ENCODE assay signal across 16 mouse cellular contexts in genomic region chr10:19581844-19582582, GRCm38 (mm10). TPM values are rescaled to one million over a fixed set of nuclear protein-coding genes. Genes with fewer than 3 reads are reported as not detected.
A peak's percentile ranks its signal among the peaks of the same experiment; 100 is the strongest.
DNase-seq lines count a peak whose midpoint lies in the region; ATAC-seq and TF ChIP-seq lines count a peak whose summit lies in the region.
"Had no signal": no experiment of that assay in that cellular context is flagged by ENCODE, and none has a peak within 500 bp of the region (broad histone marks: within the 10 kb centered on the region; RNA-seq: fewer than 3 reads in every experiment).

No protein-coding gene starts in this region.

- no peak overlapping the region for H3K4me3 ChIP-seq in kidney, embryonic 16.5 days (ENCODE audit: low read length)
- H3K4me3 ChIP-seq in ES-E14 (ENCODE audit: insufficient read depth in 1 of 2, low read depth in 1 of 2, low read length in 2 of 2, poor library complexity in 1 of 2, severe bottlenecking in 1 of 2) = no peak overlapping the region
- H3K4me3 ChIP-seq in stomach, embryonic 15.5 days (replicated peaks) = no peak overlapping the region
- no peak overlapping the region for H3K4me3 ChIP-seq in hindbrain, embryonic 13.5 days
- H3K4me3 ChIP-seq: hindbrain, embryonic 10.5 days; limb, embryonic 12.5 days had no signal

- 73% methylated on average over 9 of the region's 9 CpGs for WGBS in kidney, embryonic 16.5 days
- 23% methylated on average over 9 of the region's 9 CpGs for WGBS in large intestine, adult 2 months
- WGBS in stomach, embryonic 15.5 days = 48% methylated on average over 9 of the region's 9 CpGs
- 83% methylated on average over 9 of the region's 9 CpGs for WGBS in hindbrain, embryonic 13.5 days

- H3K4me1 ChIP-seq in kidney, embryonic 16.5 days (ENCODE audit: insufficient read depth, low read length) = no peaks in the 10 kb centered on the region
- no peaks in the 10 kb centered on the region for H3K4me1 ChIP-seq in ES-E14 (ENCODE audit: control insufficient read depth in 2 of 2, insufficient read depth in 2 of 2, low read length in 2 of 2, poor library complexity in 1 of 2)
- no peaks in the 10 kb centered on the region for H3K4me1 ChIP-seq in stomach, embryonic 15.5 days
- H3K4me1 ChIP-seq in hindbrain, embryonic 13.5 days (replicated peaks) = no peaks in the 10 kb centered on the region
- H3K4me1 ChIP-seq: limb, embryonic 12.5 days had no signal

- H3K4me2 ChIP-seq in kidney, embryonic 16.5 days (replicated peaks; ENCODE audit: low read depth, low read length) = no peak overlapping the region
- no peak overlapping the region for H3K4me2 ChIP-seq in stomach, embryonic 15.5 days
- H3K4me2 ChIP-seq in hindbrain, embryonic 13.5 days = no peak overlapping the region
- H3K4me2 ChIP-seq: limb, embryonic 12.5 days had no signal

- ATAC-seq in kidney, embryonic 16.5 days (ENCODE audit: low FRiP score, low TSS enrichment) = no peak
- 0 out of 2 replicates have a peak, but pooled peaks have one; percentile 55 for ATAC-seq in stomach, embryonic 15.5 days (ENCODE audit: insufficient read depth, low FRiP score, low read depth)
- ATAC-seq in hindbrain, embryonic 13.5 days (ENCODE audit: low FRiP score) = no peak

- no peak for DNase-seq in kidney, adult 8-10 months
- DNase-seq in ES-E14 (ENCODE audit: low read depth, low spot score) = no peak
- peak; percentile 83 for DNase-seq in large intestine, adult 2 months (ENCODE audit: low read depth, low spot score)
- DNase-seq in layer of hippocampus, adult 8-10 months (ENCODE audit: low spot score in 2 of 2) = no peak
- DNase-seq in cerebellum, adult 18-20 months = no peak
- DNase-seq: adrenal gland, adult 8-10 months; cerebellum, adult 8-10 months; gastrocnemius, postnatal 10 days; kidney, postnatal 4 days; midbrain, embryonic 14.5 days had no signal

- H3K27ac ChIP-seq in kidney, embryonic 16.5 days (ENCODE audit: low read length) = peak overlapping the region; percentile 50; the same call in 1 of the 2 replicates
- H3K27ac ChIP-seq in ES-E14 (ENCODE audit: insufficient read depth, low read depth, low read length, poor library complexity, severe bottlenecking) = no peak overlapping the region
- H3K27ac ChIP-seq in stomach, embryonic 15.5 days = no peak overlapping the region; the same call in 1 of the 2 replicates
- no peak overlapping the region for H3K27ac ChIP-seq in hindbrain, embryonic 13.5 days
- H3K27ac ChIP-seq: hindbrain, embryonic 10.5 days; limb, embryonic 12.5 days had no signal

- no peaks in the 10 kb centered on the region for H3K36me3 ChIP-seq in kidney, embryonic 16.5 days (ENCODE audit: insufficient read depth, low read length)
- no peaks in the 10 kb centered on the region for H3K36me3 ChIP-seq in ES-E14 (ENCODE audit: control insufficient read depth, insufficient read depth, low read length, poor library complexity, severe bottlenecking)
- no peaks in the 10 kb centered on the region for H3K36me3 ChIP-seq in stomach, embryonic 15.5 days
- no peaks in the 10 kb centered on the region for H3K36me3 ChIP-seq in hindbrain, embryonic 13.5 days
- H3K36me3 ChIP-seq: hindbrain, embryonic 10.5 days; limb, embryonic 12.5 days had no signal

- H3K9ac ChIP-seq in kidney, embryonic 16.5 days (replicated peaks; ENCODE audit: low read length) = no peak overlapping the region
- H3K9ac ChIP-seq in ES-E14 (ENCODE audit: insufficient read depth, low read depth, low read length, poor library complexity, severe bottlenecking) = no peak overlapping the region
- H3K9ac ChIP-seq in stomach, embryonic 15.5 days = no peak overlapping the region
- no peak overlapping the region for H3K9ac ChIP-seq in hindbrain, embryonic 13.5 days
- H3K9ac ChIP-seq: limb, embryonic 12.5 days had no signal

- H3K27me3 ChIP-seq in kidney, embryonic 16.5 days (ENCODE audit: insufficient read depth, low read length) = no peaks in the 10 kb centered on the region
- no peaks in the 10 kb centered on the region for H3K27me3 ChIP-seq in stomach, embryonic 15.5 days (replicated peaks)
- H3K27me3 ChIP-seq in hindbrain, embryonic 13.5 days = no peaks in the 10 kb centered on the region
- H3K27me3 ChIP-seq: CH12.LX; limb, embryonic 12.5 days had no signal

- peaks cover 3% of the 10 kb centered on the region; the same call in 1 of the 2 replicates for H3K9me3 ChIP-seq in kidney, embryonic 16.5 days (ENCODE audit: low read length)
- no peaks in the 10 kb centered on the region for H3K9me3 ChIP-seq in ES-E14 (ENCODE audit: control insufficient read depth, insufficient read depth, low read depth, low read length)
- H3K9me3 ChIP-seq in stomach, embryonic 15.5 days = no peaks in the 10 kb centered on the region
- H3K9me3 ChIP-seq in hindbrain, embryonic 13.5 days = no peaks in the 10 kb centered on the region
- H3K9me3 ChIP-seq: hindbrain, embryonic 10.5 days; limb, embryonic 12.5 days had no signal

- in situ Hi-C loops in ES-E14 (cut with MboI; ENCODE audit: low sequenced_read_pairs in 2 of 2, unreplicated experiment in 2 of 2) = no loop called here

TF ChIP-seq in ES-E14, 5 proteins besides CTCF, POLR2A, EP300 and RAD21:
- peak; percentile 84 for TF ChIP-seq ZNF384 (IDR thresholded peaks at IDR 0.05; ENCODE audit: low read depth, low read length)
- no peak for TF ChIP-seq ZC3H11A (IDR thresholded peaks at IDR 0.05; ENCODE audit: borderline replicate concordance, low read depth, low read length)
TF ChIP-seq in ES-E14: peak in this region for 1.

RNA-seq across cellular contexts. Expression of gene Ifngr1, which starts 9.7 kb away (rescaled TPM):
- polyA plus RNA-seq in kidney, embryonic 16.5 days (2015; fragmentation: Nextera tagmentation; extraction: Ambion mirVana) = 59.8 and 67.1 TPM in 2 replicates
- 8.3 and 12.5 TPM in 2 replicates for total RNA-seq in ES-E14 (2012; rRNA removed)
- polyA plus RNA-seq in large intestine, adult 2 months (2012; rRNA removed) = 65.3 and 72.6 TPM in 2 replicates
- polyA plus RNA-seq in stomach, embryonic 15.5 days (2015; fragmentation: Nextera tagmentation; extraction: Ambion mirVana) = 70.1 and 77.4 TPM in 2 replicates
- 10 to 100 TPM; 20.6 to 30.4 (median 25.0) TPM for total RNA-seq in layer of hippocampus, adult 8-10 months (2022)
- polyA plus RNA-seq in hindbrain, embryonic 13.5 days (2015; fragmentation: Nextera tagmentation; extraction: Ambion mirVana) = 21.6 and 23.1 TPM in 2 replicates

RNA-seq across cellular contexts. Expression of gene Il22ra2, which starts 39.8 kb away (rescaled TPM):
- not detected in 2 replicates for polyA plus RNA-seq in kidney, embryonic 16.5 days (2015; fragmentation: Nextera tagmentation; extraction: Ambion mirVana)
- not detected in 2 replicates for total RNA-seq in ES-E14 (2012; rRNA removed)
- 1.4 and 1.5 TPM in 2 replicates for polyA plus RNA-seq in large intestine, adult 2 months (2012; rRNA removed)
- polyA plus RNA-seq in stomach, embryonic 15.5 days (2015; fragmentation: Nextera tagmentation; extraction: Ambion mirVana) = 0.06 TPM in 1 of 2 replicates, not detected in the other
- not detected for total RNA-seq in layer of hippocampus, adult 8-10 months (2022)
- not detected in 2 replicates for polyA plus RNA-seq in hindbrain, embryonic 13.5 days (2015; fragmentation: Nextera tagmentation; extraction: Ambion mirVana)
- total RNA-seq: adrenal gland, adult 8-10 months; gastrocnemius, postnatal 10 days had no signal
- polyA plus RNA-seq: hindbrain, embryonic 10.5 days; limb, embryonic 12.5 days; midbrain, embryonic 14.5 days had no signal
